Mouse (Mus musculus): ENCODE results near the gene Vcl. TPM values are rescaled to one million over a fixed set of nuclear protein-coding genes. Genes with fewer than 3 reads are reported as not detected.

Vcl gene
- total RNA-seq, 2 experiments from 2014 or later, result 30.9 to 31.1 TPM

GRCm38 (mm10) chr14:20996361-20996760, 67.2 kb downstream of the Vcl start:
- DNase-seq (ENCODE audit: extremely low spot score in 1 of 2, low spot score in 1 of 2), result no peak

- no peak for DNase-seq (ENCODE audit: extremely low spot score in 1 of 2, low spot score in 1 of 2)
Measured at GRCm38 (mm10) chr14:20997548-20997947, 68.3 kb downstream of the Vcl start.

- no peak for DNase-seq (ENCODE audit: extremely low spot score in 1 of 2, low spot score in 1 of 2)
Measured at GRCm38 (mm10) chr14:20999617-21000016, 70.4 kb downstream of the Vcl start.

GRCm38 (mm10) chr14:21013800-21014334, 84.7 kb downstream of the Vcl start:
- DNase-seq (ENCODE audit: extremely low spot score in 1 of 2, low spot score in 1 of 2), result no peak

- no peak for DNase-seq (ENCODE audit: extremely low spot score in 1 of 2, low spot score in 1 of 2)
Measured at GRCm38 (mm10) chr14:21017871-21018270, 88.7 kb downstream of the Vcl start.

- no peak for DNase-seq (ENCODE audit: extremely low spot score in 1 of 2, low spot score in 1 of 2)
Measured at GRCm38 (mm10) chr14:21018977-21019376, 89.8 kb downstream of the Vcl start.

- no peak for DNase-seq (ENCODE audit: extremely low spot score in 1 of 2, low spot score in 1 of 2)
Measured at GRCm38 (mm10) chr14:21020435-21020834, 91.2 kb downstream of the Vcl start.

- DNase-seq (ENCODE audit: extremely low spot score in 1 of 2, low spot score in 1 of 2), result no peak
Measured at GRCm38 (mm10) chr14:21027542-21027941, 98.3 kb downstream of the Vcl start.

- no peak for DNase-seq (ENCODE audit: extremely low spot score in 1 of 2, low spot score in 1 of 2)
Measured at GRCm38 (mm10) chr14:21029025-21029659, 99.9 kb downstream of the Vcl start.

- no peak for DNase-seq (ENCODE audit: extremely low spot score in 1 of 2, low spot score in 1 of 2)
Measured at GRCm38 (mm10) chr14:21031783-21032511, 102.7 kb downstream of the Vcl start.

- no peak for DNase-seq (ENCODE audit: extremely low spot score in 1 of 2, low spot score in 1 of 2)
Measured at GRCm38 (mm10) chr14:21034271-21034670, 105.1 kb downstream of the Vcl start.

GRCm38 (mm10) chr14:21034791-21035190, 105.6 kb downstream of the Vcl start:
- DNase-seq (ENCODE audit: extremely low spot score in 1 of 2, low spot score in 1 of 2), result no peak

GRCm38 (mm10) chr14:21039077-21039476, 109.9 kb downstream of the Vcl start:
- DNase-seq (ENCODE audit: extremely low spot score in 1 of 2, low spot score in 1 of 2), result no peak

- DNase-seq (ENCODE audit: extremely low spot score in 1 of 2, low spot score in 1 of 2), result no peak
Measured at GRCm38 (mm10) chr14:21039623-21040022, 110.4 kb downstream of the Vcl start.

- DNase-seq (ENCODE audit: extremely low spot score in 1 of 2, low spot score in 1 of 2), result no peak
Measured at GRCm38 (mm10) chr14:21047840-21048239, 118.6 kb downstream of the Vcl start.

GRCm38 (mm10) chr14:21048879-21049278, 119.7 kb downstream of the Vcl start:
- DNase-seq (ENCODE audit: extremely low spot score in 1 of 2, low spot score in 1 of 2), result no peak

- no peak for DNase-seq (ENCODE audit: extremely low spot score in 1 of 2, low spot score in 1 of 2)
Measured at GRCm38 (mm10) chr14:21050734-21051133, 121.5 kb downstream of the Vcl start.

- DNase-seq (ENCODE audit: extremely low spot score in 1 of 2, low spot score in 1 of 2), result no peak
Measured at GRCm38 (mm10) chr14:21051380-21052111, 122.3 kb downstream of the Vcl start.

- DNase-seq (ENCODE audit: extremely low spot score in 1 of 2, low spot score in 1 of 2), result peak; percentile 85 to 95
Measured at GRCm38 (mm10) chr14:21052112-21052780, 123.0 kb downstream of the Vcl start, which contains the start of the genes Ap3m1 and Adk. Ap3m1 (minus strand) TSS chr14:21052508. Adk (plus strand) TSS chr14:21052574.

- DNase-seq (ENCODE audit: extremely low spot score in 1 of 2, low spot score in 1 of 2), result peak in 1 of 2 experiments; percentile 48
Measured at GRCm38 (mm10) chr14:21052781-21053130, 123.6 kb downstream of the Vcl start.
